Mouse (Mus musculus): ENCODE measurements around the gene Lyve1. TPM values are rescaled to one million over a fixed set of nuclear protein-coding genes. Genes with fewer than 3 reads are reported as not detected.

Lyve1 gene
- polyA plus RNA-seq, 1 experiment from 2014 or later: 0.51 TPM

GRCm38 (mm10) chr7:110818787-110819350 is 44.2 kb downstream of the Lyve1 start:
- Histone ChIP-seq H3K27ac (no peak overlapping the region), H3K4me1 (no peaks in the 10 kb centered on the region), H3K9me3 (no peaks in the 10 kb centered on the region), H3K27me3 (ENCODE audit: poor library complexity, severe bottlenecking) (no peaks in the 10 kb centered on the region), H3K36me3 (replicated peaks) (peaks cover 25% of the 10 kb centered on the region), H3K4me3 (no peak overlapping the region)
- 88% methylated on average over 11 of the region's 11 CpGs for WGBS
- no peak for DNase-seq (ENCODE audit: extremely low spot score, low spot score)

DNA sequence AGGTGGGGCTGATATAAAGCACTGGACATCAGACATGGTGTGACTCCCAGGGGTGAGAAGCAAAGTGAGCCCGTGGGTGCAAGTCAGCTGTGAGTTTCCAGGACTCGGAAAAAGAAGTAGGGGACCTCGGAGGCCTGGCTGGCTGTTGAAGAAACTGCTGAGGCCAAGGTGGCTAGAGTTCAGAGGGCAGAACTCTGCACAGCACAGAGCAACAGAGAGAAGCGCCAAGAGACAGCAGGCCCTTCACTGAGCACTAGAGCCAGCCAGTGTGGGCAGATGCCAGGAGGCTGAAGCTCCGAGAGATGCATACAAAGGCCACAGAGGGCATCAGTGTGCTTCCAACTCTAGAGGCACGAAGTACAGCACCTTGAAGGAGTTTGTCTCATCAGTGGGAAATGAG is 44.8 kb downstream of the Lyve1 start:
- Histone ChIP-seq H3K4me3 (no peak overlapping the region), H3K36me3 (replicated peaks) (peaks cover 19% of the 10 kb centered on the region), H3K4me1 (no peaks in the 10 kb centered on the region), H3K9me3 (no peaks in the 10 kb centered on the region), H3K27me3 (ENCODE audit: poor library complexity, severe bottlenecking) (no peaks in the 10 kb centered on the region), H3K27ac (no peak overlapping the region)
- no peak for DNase-seq (ENCODE audit: extremely low spot score, low spot score)
- 90% methylated on average over 6 of the region's 6 CpGs for WGBS

GRCm38 (mm10) chr7:110816037-110816436 is 47.0 kb downstream of the Lyve1 start:
- Histone ChIP-seq H3K4me3 (no peak overlapping the region), H3K27me3 (ENCODE audit: poor library complexity, severe bottlenecking) (no peaks in the 10 kb centered on the region), H3K27ac (no peak overlapping the region), H3K36me3 (replicated peaks) (peaks cover 15% of the 10 kb centered on the region), H3K9me3 (no peaks in the 10 kb centered on the region), H3K4me1 (no peaks in the 10 kb centered on the region)
- DNase-seq (ENCODE audit: extremely low spot score, low spot score): no peak
- 76% methylated on average over 5 of the region's 5 CpGs for WGBS

- 89% methylated on average over 1 of the region's 1 CpGs for WGBS
- Histone ChIP-seq H3K4me3 (no peak overlapping the region), H3K27ac (no peak overlapping the region), H3K36me3 (replicated peaks) (peaks cover 12% of the 10 kb centered on the region), H3K4me1 (peaks cover 5% of the 10 kb centered on the region; the same call in 1 of the 2 replicates), H3K9me3 (no peaks in the 10 kb centered on the region), H3K27me3 (ENCODE audit: poor library complexity, severe bottlenecking) (no peaks in the 10 kb centered on the region)
- no peak for DNase-seq (ENCODE audit: extremely low spot score, low spot score)
Observed at GRCm38 (mm10) chr7:110813983-110814382, 49.1 kb downstream of the Lyve1 start.

DNA sequence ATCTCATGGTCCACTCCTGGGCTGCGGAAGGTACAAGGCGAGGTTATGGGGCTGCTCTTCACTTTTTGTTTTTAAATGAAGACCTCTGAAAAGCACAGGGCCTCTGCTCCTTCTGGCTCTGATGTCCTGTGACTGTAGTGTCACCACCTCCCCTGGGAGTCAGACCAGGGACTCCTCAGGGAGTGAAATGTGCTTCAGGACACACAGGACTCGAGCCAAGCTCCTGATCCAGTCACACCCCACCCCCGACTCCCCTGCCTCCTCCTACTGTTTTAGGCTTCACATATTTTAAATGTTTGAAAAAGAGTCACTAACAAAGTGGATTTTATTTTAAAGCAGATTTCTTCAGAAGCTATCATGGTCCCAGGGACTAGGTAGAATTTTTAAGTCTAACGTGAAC is 51.5 kb downstream of the Lyve1 start:
- no peak overlapping the region for H3K27ac ChIP-seq
- H3K27me3 ChIP-seq (ENCODE audit: poor library complexity, severe bottlenecking): no peaks in the 10 kb centered on the region
- H3K4me3 ChIP-seq: no peak overlapping the region
- peaks cover 5% of the 10 kb centered on the region; the same call in 1 of the 2 replicates for H3K4me1 ChIP-seq
- WGBS: 88% methylated on average over 5 of the region's 5 CpGs
- H3K36me3 ChIP-seq (replicated peaks): peaks cover 12% of the 10 kb centered on the region
- DNase-seq (ENCODE audit: extremely low spot score, low spot score): no peak
- no peaks in the 10 kb centered on the region for H3K9me3 ChIP-seq

- H3K27ac ChIP-seq: no peak overlapping the region
- H3K9me3 ChIP-seq: no peaks in the 10 kb centered on the region
- H3K27me3 ChIP-seq (ENCODE audit: poor library complexity, severe bottlenecking): no peaks in the 10 kb centered on the region
- no peak overlapping the region for H3K4me3 ChIP-seq
- peaks cover 5% of the 10 kb centered on the region; the same call in 1 of the 2 replicates for H3K4me1 ChIP-seq
- 88% methylated on average over 8 of the region's 8 CpGs for WGBS
- H3K36me3 ChIP-seq (replicated peaks): peaks cover 12% of the 10 kb centered on the region
- no peak for DNase-seq (ENCODE audit: extremely low spot score, low spot score)
Observed at GRCm38 (mm10) chr7:110810995-110811394, 52.0 kb downstream of the Lyve1 start.

DNA sequence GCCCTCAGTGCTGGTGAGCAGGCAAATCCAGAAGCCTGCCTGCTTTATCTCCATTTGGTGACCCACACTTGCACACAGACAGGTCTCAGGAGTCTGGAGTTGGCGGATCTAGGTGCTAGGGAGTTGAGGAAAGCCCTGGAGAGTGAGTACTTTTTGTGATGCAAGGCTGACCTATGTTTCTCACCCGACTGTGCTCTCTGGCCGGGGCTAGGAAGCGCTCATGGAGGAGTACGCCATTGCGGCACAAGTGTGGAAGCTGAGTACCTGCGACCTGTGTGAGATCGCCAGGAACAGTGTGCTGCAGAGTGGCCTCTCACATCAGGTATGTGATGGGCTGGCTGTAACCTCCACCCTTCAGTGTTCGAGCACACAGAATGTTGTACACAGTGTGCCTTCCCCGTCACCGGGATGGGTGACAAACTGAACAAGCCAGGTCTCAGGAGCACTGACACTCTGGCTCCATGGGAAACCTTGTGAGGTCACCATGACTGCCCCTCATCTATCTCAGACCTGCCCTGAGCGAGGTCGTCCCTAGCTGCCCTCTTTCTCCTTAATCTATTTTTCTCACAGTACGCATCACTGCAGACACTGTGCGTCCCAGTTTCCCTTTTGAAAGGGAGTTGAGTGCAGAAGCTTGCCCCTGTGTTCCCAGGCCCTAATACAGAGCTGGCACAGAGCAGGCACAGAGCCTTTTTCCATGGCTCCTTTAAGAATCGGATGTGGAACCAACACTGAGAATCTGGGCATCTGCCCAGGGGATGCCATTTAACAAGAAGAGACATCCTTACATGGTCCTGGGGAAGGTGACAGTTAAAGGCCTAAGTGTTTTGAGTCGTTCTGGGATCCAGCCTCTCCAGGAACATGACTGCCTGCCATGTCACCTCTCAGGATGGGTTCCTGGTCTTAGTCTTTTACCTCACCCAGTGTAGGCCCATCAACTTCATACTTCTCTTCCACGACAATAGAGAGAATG is 53.2 kb downstream of the Lyve1 start:
- DNase-seq (ENCODE audit: extremely low spot score, low spot score): no peak
- WGBS: 88% methylated on average over 18 of the region's 18 CpGs
- Histone ChIP-seq H3K36me3 (replicated peaks) (peaks cover 12% of the 10 kb centered on the region), H3K4me3 (no peak overlapping the region), H3K4me1 (peaks cover 5% of the 10 kb centered on the region; the same call in 1 of the 2 replicates), H3K27ac (no peak overlapping the region), H3K9me3 (no peaks in the 10 kb centered on the region), H3K27me3 (ENCODE audit: poor library complexity, severe bottlenecking) (no peaks in the 10 kb centered on the region)

DNA sequence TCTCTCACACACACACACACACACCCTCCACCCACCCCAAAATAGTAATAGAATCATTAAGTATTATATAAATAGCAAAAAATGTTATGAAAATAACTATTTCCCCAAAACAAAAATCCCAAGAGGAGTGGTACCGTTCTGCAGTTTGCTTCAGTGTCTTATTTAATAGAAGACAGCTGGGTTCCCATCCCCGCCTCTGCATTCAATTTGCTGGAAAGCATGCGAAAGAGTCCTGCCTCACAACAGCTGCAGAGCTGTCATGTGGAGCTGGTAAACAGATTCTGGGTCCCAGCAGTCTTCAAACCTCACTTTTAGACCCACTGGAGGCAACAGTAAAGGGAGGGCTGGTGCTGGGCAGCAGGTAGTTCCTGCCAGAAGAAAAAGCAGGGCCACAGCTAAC is 54.1 kb downstream of the Lyve1 start:
- DNase-seq (ENCODE audit: extremely low spot score, low spot score): no peak
- H3K27ac ChIP-seq: no peak overlapping the region
- WGBS: 61% methylated on average over 3 of the region's 3 CpGs
- no peak overlapping the region for H3K4me3 ChIP-seq
- peaks cover 10% of the 10 kb centered on the region for H3K36me3 ChIP-seq (replicated peaks)
- H3K9me3 ChIP-seq: no peaks in the 10 kb centered on the region
- H3K4me1 ChIP-seq: peaks cover 5% of the 10 kb centered on the region; the same call in 1 of the 2 replicates
- no peaks in the 10 kb centered on the region for H3K27me3 ChIP-seq (ENCODE audit: poor library complexity, severe bottlenecking)

DNA sequence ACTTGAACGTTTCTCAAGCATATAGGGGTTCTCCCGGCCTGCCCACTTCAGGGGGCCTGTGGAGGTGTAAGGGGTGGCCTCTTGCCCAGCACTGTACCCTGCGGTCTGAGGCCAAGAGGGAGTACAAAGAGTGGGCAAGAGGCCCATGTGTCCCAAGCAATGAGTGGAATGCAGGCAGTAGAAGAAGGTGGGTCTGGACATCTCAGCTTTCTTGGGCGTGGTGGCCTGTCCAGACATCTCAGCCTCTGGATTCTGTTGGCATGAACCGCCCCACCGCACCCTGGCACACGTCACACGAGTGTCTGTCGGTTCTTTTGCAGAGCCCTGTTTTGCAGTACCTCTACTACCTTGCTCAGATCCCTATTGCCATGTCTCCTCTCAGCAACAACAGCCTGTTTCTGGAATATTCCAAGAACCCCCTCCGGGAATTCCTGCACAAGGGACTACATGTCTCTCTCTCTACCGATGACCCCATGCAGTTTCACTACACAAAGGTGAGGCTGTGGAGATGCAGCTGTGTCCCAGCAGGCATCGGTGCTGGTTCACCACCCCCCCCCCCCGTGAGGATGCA is 55.5 kb downstream of the Lyve1 start:
- Histone ChIP-seq H3K27ac (no peak overlapping the region), H3K27me3 (ENCODE audit: poor library complexity, severe bottlenecking) (no peaks in the 10 kb centered on the region), H3K4me3 (no peak overlapping the region), H3K4me1 (peaks cover 5% of the 10 kb centered on the region; the same call in 1 of the 2 replicates), H3K9me3 (no peaks in the 10 kb centered on the region), H3K36me3 (replicated peaks) (peaks cover 3% of the 10 kb centered on the region)
- DNase-seq (ENCODE audit: extremely low spot score, low spot score): no peak
- 93% methylated on average over 13 of the region's 13 CpGs for WGBS

GRCm38 (mm10) chr7:110804266-110804665 is 58.8 kb downstream of the Lyve1 start:
- WGBS: 83% methylated on average over 3 of the region's 3 CpGs

DNA sequence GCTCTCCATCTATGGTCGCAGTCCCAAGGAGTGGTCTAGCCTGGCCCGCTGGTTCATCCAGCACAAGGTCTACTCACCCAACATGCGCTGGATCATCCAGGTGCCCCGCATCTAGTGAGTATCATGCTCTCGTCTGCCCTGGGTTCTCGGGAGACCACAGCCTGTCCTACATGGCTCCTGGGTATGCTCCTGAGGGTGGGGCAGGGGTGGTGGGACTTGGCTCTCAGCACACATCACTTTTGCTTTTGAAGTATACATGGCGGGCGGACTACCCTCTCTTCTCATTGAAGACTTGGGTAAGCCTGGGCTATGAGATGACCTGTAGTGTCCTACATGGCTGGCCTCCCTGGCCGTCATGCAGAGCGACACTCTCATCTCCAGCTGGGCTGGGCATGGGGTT is 59.9 kb downstream of the Lyve1 start:
- WGBS: 95% methylated on average over 10 of the region's 10 CpGs
- H3K27me3 ChIP-seq (ENCODE audit: poor library complexity, severe bottlenecking): no peaks in the 10 kb centered on the region
- H3K36me3 ChIP-seq (replicated peaks): no peaks in the 10 kb centered on the region
- H3K4me3 ChIP-seq: no peak overlapping the region
- H3K27ac ChIP-seq: no peak overlapping the region
- DNase-seq (ENCODE audit: extremely low spot score, low spot score): no peak
- peaks cover 8% of the 10 kb centered on the region for H3K4me1 ChIP-seq
- H3K9me3 ChIP-seq: no peaks in the 10 kb centered on the region

More at GRCm38 (mm10) chr7:110804266-110804665, 58.8 kb downstream of the Lyve1 start:
- no peak overlapping the region for H3K4me3 ChIP-seq
- H3K27me3 ChIP-seq (ENCODE audit: poor library complexity, severe bottlenecking): no peaks in the 10 kb centered on the region
- H3K4me1 ChIP-seq: peaks cover under 1% of the 10 kb centered on the region; the same call in 1 of the 2 replicates
- no peaks in the 10 kb centered on the region for H3K36me3 ChIP-seq (replicated peaks)
- DNase-seq (ENCODE audit: extremely low spot score, low spot score): no peak
- no peak overlapping the region for H3K27ac ChIP-seq
- H3K9me3 ChIP-seq: no peaks in the 10 kb centered on the region

DNA sequence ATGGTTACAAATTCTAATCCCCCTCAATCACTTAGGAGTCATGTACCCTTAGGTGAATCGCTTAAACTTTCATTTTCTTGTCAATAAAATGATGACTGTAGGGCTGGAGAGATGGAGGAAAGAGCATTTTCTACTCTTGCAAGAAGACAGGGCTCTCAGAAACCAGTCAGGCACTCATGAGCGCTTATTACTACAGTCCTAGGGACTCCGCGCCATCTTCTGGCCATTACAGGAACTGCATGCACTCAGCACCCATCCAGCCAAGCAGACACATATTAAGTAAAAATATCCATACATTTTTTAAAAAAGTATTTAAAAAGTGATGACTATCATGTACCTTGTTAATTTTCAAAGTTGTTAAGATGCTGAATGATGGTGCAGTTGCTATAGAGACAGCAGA is 62.0 kb downstream of the Lyve1 start:
- Histone ChIP-seq H3K9me3 (no peaks in the 10 kb centered on the region), H3K27ac (no peak overlapping the region), H3K4me3 (no peak overlapping the region), H3K36me3 (replicated peaks) (no peaks in the 10 kb centered on the region), H3K4me1 (peaks cover 13% of the 10 kb centered on the region), H3K27me3 (ENCODE audit: poor library complexity, severe bottlenecking) (no peaks in the 10 kb centered on the region)
- DNase-seq (ENCODE audit: extremely low spot score, low spot score): peak; percentile 77
- 5% methylated on average over 4 of the region's 4 CpGs for WGBS
